Mouse (Mus musculus) cerebellum, postnatal 4 days (tissue): ENCODE measurements around the gene Mfsd5.

ENCODE experiments used
- DNase-seq, 2 experiments: peaks; one replicate each; pipeline ENCODE4 v3.0.0; 2022; ENCODE audit warnings: low spot score in 2 of 2, mixed read lengths in 1 of 2

Mfsd5 gene

DNA sequence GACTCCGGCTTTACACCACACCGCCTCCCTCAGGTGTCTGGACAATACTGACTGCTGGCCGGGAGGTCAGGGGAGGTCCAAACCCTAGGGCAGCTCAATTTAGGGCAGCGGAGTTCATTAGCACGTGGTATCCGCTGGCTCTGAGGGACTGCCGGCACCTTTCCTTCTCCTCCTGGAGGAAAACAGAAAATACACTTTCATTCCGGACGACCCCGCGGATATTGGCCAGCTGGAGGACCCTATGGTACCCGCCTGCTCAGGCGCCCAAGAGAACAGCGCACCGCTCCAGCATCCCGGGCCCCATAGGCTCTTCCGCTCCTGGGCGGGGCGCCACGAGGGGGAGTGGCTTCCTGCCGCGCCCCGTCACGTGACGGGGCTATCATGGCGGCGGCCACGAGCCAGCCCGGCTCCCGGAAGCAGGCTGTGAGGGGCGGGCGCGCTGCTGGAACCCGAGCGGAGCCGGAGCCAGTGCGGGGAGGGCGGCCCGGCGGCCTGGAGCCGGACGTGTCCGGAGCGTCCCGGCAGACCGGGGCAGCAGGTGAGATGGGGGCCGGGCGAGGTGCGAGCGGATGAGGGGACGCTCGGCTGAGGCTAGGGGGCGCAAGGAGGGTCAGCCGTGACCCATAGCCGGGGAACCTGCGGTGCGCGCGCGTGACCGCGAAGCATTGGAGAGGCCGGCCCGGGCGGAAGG, at the start of gene Mfsd5:
TSS of gene Mfsd5 (plus strand) at position 363 of the 691 bp plus-strand sequence.
- peak; percentile 66 to 92 for DNase-seq

DNA sequence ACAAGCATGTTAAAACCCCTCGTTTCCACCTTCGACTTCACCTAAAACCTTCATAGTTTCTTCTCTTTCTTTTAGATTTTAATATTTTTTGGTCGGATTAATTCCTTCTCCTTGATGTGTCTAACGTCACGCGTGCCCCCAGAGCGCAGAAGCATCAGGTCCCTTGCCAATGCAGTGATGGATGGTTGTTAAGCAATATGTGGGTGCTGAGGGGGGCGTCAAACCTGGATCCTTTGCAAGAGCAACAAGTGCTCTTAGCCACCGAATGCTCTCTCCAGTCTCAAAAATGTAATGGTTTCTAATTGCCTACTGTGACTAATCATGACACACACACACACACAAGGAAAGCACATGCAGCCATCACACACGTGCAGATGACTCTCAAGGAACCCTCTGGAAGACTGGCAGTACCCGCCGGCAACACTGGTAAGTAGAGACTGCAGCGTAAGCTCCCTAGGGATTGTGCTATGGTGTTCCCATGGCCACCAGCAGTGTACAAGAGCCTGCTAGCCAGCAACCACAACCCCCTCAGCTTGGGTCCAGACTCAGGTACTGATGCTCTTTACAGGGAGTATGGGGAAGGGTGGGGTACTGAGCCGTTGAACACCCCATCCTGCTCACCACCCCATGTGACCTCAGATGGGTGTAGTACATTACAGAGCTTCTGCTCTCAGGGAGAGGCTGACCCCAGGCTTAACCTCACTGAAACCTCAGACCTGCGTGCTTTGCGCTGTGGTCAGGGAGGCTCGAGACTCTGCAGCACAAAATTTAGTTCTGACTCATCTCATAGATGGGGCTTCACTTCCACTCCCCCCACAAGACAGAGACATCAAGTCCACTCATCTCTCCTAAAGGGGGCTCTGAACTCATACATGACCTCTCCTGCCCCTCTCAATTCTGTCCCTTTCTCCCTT, 48.6 kb upstream of the Mfsd5 start:
- DNase-seq = no peak

DNA sequence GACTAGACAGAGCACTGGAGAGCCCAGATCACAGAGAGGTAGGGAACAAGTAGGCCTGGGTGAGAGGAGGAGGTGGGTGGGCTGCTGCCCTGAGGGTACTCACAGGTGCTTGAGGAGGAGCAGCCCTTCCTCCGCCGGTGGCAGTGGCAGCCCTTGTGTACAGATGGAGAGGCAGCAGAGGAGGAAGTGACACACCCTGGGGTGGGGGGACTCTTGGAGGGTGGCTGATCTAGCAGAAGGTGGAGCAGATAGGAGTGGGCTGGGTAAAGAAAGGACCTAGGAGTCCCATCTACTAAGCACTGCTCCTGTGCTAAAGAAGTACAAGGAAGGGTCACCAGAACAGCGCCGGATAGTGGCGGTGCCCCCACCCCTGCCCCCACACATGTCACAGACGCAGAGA, 47.5 kb upstream of the Mfsd5 start, which contains the start of gene Itgb7:
TSS of gene Itgb7 (minus strand) at position 197 of the 400 bp plus-strand sequence.
- DNase-seq = no peak

DNA sequence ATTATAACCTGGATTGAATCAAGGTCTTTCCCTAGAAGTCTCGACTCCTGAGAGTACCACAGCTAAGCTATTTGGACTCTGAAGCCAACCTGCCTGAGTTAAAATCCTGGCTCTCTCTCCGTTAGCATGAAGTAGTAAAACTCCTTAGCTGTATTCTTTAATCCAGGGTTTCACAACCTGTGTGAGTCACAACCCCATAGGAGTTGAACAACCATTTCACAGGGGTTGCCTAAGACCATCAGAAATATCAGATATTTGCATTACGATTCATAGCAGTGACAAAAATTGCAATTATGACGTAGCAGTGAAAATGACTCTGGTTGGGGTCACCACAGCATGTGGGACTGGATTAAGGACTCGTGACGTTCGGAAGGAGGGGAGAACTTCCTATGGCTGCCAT, 46.5 kb upstream of the Mfsd5 start:
- no peak for DNase-seq

DNA sequence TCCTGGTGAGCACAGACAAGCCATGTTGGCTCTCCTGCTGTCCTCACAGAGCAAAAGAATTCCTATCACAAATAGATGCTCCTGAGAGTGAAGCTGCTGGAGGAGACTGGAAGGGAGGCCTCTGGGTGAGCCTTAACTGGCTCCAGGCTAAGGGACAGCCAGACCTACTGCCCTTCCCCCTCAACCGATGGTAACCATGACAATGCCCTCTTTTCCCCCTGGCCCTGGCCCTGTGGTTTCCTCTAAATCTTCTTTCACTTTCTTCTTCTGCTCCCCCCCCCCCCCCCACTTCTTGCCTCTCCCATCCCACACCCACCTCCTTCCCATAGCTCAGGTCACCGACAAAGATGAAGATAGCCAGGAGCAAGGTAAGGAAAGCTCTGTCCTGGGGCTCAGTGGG, 45.4 kb upstream of the Mfsd5 start:
- DNase-seq = no peak

GRCm38 (mm10) chr15:102235371-102236027, 43.8 kb upstream of the Mfsd5 start:
- DNase-seq = no peak

GRCm38 (mm10) chr15:102238543-102239259, 40.6 kb upstream of the Mfsd5 start:
- no peak for DNase-seq

DNA sequence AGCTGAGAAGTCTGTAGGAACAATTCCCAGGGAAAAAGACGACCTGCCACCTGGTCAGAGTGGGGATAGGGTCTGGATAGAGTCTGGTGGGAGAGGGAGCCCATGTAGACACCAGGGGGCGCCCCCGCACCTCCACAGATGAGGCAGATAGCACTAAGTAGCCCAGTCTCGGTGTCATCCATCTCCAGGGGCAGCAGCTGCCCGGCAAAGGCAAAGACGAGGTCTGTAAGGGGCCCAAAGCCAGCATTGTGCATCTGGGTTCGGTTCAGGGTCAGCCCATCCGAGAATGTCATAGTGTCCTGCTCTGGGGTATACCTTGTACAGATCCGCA, 40.0 kb upstream of the Mfsd5 start:
- peak; percentile 69 to 79 for DNase-seq

DNA sequence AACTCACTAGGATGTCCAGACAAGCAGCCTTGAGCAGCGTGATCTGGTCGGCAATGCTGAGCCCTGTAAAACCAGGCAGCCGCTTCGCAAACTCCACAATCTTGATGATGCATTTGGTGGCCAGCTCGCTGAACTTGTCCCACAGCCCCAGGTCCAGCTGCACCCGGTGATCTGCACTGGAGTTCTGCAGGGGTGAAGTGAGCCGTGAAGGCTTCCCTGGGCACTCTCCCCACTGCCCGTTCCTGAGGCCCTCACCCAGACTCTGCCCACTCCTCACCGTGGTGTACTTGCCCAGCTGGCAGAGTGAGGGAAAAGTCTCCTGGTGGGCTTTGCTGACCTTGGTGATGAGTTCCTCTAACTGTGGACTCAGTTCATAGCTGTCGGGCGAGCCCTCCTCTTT, 39.4 kb upstream of the Mfsd5 start:
- no peak for DNase-seq

- no peak for DNase-seq
Measured at GRCm38 (mm10) chr15:102240607-102241006, 38.6 kb upstream of the Mfsd5 start.

DNA sequence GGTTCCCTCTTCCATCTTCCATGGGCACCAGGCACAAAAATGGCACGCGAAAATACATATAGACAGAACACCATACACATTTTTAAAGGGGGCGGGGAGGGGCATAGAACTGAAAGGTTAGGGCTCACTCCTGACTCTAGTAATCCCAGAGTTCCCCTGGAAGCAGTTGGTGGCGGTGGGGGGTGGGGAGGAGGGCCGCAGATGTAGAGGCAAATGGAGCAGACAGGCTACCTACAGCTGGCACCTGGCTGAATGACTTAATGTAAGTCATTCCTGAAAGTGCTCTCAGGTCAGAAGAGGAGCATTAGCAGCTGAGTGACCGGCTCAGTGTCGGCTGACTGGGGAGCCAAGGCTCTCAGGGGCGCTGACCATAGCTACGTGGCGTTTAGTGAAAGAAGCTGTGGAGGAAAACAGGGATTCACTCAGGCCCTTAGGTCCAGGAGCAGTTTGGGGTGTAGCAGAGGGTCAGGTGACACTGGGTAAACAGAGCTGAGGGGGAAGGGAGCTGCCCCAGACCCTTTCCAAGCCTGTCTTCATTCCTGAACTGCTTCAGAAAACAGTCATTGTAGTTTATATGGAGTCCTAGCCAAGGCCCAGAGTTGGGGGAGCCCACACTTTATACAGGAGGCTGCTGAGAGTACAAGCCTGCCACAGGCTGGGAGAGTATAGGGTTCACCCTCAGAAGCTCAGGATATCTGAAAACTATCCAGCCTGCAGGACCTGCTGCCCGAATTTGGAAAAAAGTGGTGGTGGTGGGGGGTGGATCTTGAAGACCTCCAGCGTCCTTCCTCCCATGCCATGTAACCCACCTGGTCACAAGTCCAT, 36.6 kb upstream of the Mfsd5 start:
- no peak for DNase-seq

GRCm38 (mm10) chr15:102243229-102244190, 35.7 kb upstream of the Mfsd5 start:
- DNase-seq = no peak

GRCm38 (mm10) chr15:102244306-102245191, 34.7 kb upstream of the Mfsd5 start:
- DNase-seq = no peak

GRCm38 (mm10) chr15:102245461-102245881, 33.8 kb upstream of the Mfsd5 start:
- DNase-seq = no peak

GRCm38 (mm10) chr15:102245891-102246741, 33.1 kb upstream of the Mfsd5 start:
- DNase-seq = peak in 1 of 2 experiments; percentile 49

GRCm38 (mm10) chr15:102246866-102247251, 32.4 kb upstream of the Mfsd5 start:
- DNase-seq = peak; percentile 63 to 72

- DNase-seq = peak in 1 of 2 experiments; percentile 36
Measured at GRCm38 (mm10) chr15:102247252-102248130, 31.8 kb upstream of the Mfsd5 start.
